Mouse (Mus musculus) adipocyte (in vitro differentiated cells): Measurements from ENCODE around the gene Acox1.

ENCODE experiments used
- DNase-seq: peaks from one replicate; pipeline ENCODE4 v3.0.0-alpha.2; 2016; ENCODE audit warnings: low spot score

Gene Acox1

GRCm38 (mm10) chr11:116167884-116168439 is 30.9 kb downstream of the Acox1 start, which contains the start of gene Fbf1:
TSS of gene Fbf1 (minus strand) at chr11:116168166.
- peak; percentile 94 for DNase-seq

- DNase-seq = peak; percentile 65
Measured at GRCm38 (mm10) chr11:116167232-116167631, 31.6 kb downstream of the Acox1 start.

- DNase-seq = no peak
Measured at GRCm38 (mm10) chr11:116163002-116163401, 35.8 kb downstream of the Acox1 start.

- no peak for DNase-seq
Measured at GRCm38 (mm10) chr11:116162146-116162545, 36.7 kb downstream of the Acox1 start.

- no peak for DNase-seq
Measured at GRCm38 (mm10) chr11:116161312-116161711, 37.5 kb downstream of the Acox1 start.

- no peak for DNase-seq
Measured at GRCm38 (mm10) chr11:116150960-116151359, 47.9 kb downstream of the Acox1 start.

- no peak for DNase-seq
Measured at GRCm38 (mm10) chr11:116149341-116149740, 49.5 kb downstream of the Acox1 start.

GRCm38 (mm10) chr11:116148761-116149221 is 50.1 kb downstream of the Acox1 start:
- DNase-seq = no peak

GRCm38 (mm10) chr11:116146294-116146985 is 52.4 kb downstream of the Acox1 start:
- DNase-seq = no peak

GRCm38 (mm10) chr11:116145481-116146293 is 53.2 kb downstream of the Acox1 start:
- DNase-seq = no peak

GRCm38 (mm10) chr11:116143468-116143867 is 55.4 kb downstream of the Acox1 start:
- DNase-seq = no peak

GRCm38 (mm10) chr11:116142211-116142991 is 56.4 kb downstream of the Acox1 start:
- no peak for DNase-seq

- DNase-seq = peak; percentile 96
Measured at GRCm38 (mm10) chr11:116138468-116139138, 60.2 kb downstream of the Acox1 start, which contains the start of gene Mrpl38. TSS of gene Mrpl38 (minus strand) at chr11:116138868.

GRCm38 (mm10) chr11:116138096-116138467 is 60.8 kb downstream of the Acox1 start:
- no peak for DNase-seq

GRCm38 (mm10) chr11:116134171-116134570 is 64.7 kb downstream of the Acox1 start:
- DNase-seq = no peak

- DNase-seq = no peak
Measured at GRCm38 (mm10) chr11:116133497-116133896, 65.3 kb downstream of the Acox1 start.

- DNase-seq = no peak
Measured at GRCm38 (mm10) chr11:116132366-116133333, 66.2 kb downstream of the Acox1 start.

GRCm38 (mm10) chr11:116131349-116132170 is 67.3 kb downstream of the Acox1 start:
- DNase-seq = peak; percentile 26

GRCm38 (mm10) chr11:116130488-116131205 is 68.2 kb downstream of the Acox1 start, which contains the start of gene Trim65:
TSS of gene Trim65 (minus strand) at chr11:116131128.
- DNase-seq = peak; percentile 86
